Mouse (Mus musculus) ES-Bruce4 (cell line): ENCODE results near the gene Rbak. TPM values are rescaled to one million over a fixed set of nuclear protein-coding genes. Genes with fewer than 3 reads are reported as not detected.

Experiments
- H3K27ac ChIP-seq: 2 replicates; pipeline ENCODE4 v1.5.1; 2012; ENCODE audit warnings: low read length, inconsistent platforms; ENCODE audit not compliant: insufficient read depth
- H3K27me3 ChIP-seq: 2 replicates; pipeline ENCODE4 v1.6.1; 2012; ENCODE audit warnings: mild to moderate bottlenecking, low read length, inconsistent platforms; ENCODE audit not compliant: control insufficient read depth, poor library complexity, insufficient read depth, severe bottlenecking
- H3K36me3 ChIP-seq: 2 replicates; pipeline ENCODE4 v1.6.1; 2012; ENCODE audit warnings: inconsistent platforms, mild to moderate bottlenecking, low read length, moderate library complexity; ENCODE audit not compliant: control insufficient read depth, poor library complexity, insufficient read depth, severe bottlenecking
- H3K4me1 ChIP-seq: one replicate; pipeline ENCODE4 v1.8.1; 2011; ENCODE audit warnings: low read length; ENCODE audit not compliant: control insufficient read depth, insufficient read depth
- H3K4me3 ChIP-seq: 2 replicates; pipeline ENCODE4 v1.5.1; 2011; ENCODE audit warnings: low read depth, mild to moderate bottlenecking, low read length
- H3K9ac ChIP-seq: 2 replicates; pipeline ENCODE4 v1.6.1; 2012; ENCODE audit warnings: low read depth, mild to moderate bottlenecking, inconsistent platforms; ENCODE audit not compliant: poor library complexity, severe bottlenecking
- H3K9me3 ChIP-seq: replicated peaks from 2 replicates; pipeline ENCODE4 v1.6.1; 2012; ENCODE audit warnings: mild to moderate bottlenecking, low read length, inconsistent platforms; ENCODE audit not compliant: control insufficient read depth, poor library complexity, insufficient read depth, severe bottlenecking
- CTCF ChIP-seq: IDR thresholded peaks from one replicate; pipeline ENCODE4 v1.8.1; 2011; ENCODE audit warnings: low read depth, low read length
- EP300 ChIP-seq: IDR thresholded peaks from 2 replicates; pipeline ENCODE4 v1.6.1; 2011; ENCODE audit warnings: low read depth, low read length; ENCODE audit not compliant: insufficient read depth
- POLR2A ChIP-seq: IDR thresholded peaks from one replicate; pipeline ENCODE4 v1.8.1; 2011; ENCODE audit warnings: low read length; ENCODE audit not compliant: insufficient read depth
- polyA plus RNA-seq: library from polyadenylated mRNA; stranded (reverse); fragments of >200 nt; gene quantifications from 2 replicates; pipeline ENCODE4 v1.2.4, GENCODE M21; 2011; ENCODE audit warnings: low read depth; ENCODE audit not compliant: missing spikeins, insufficient read depth, insufficient read length

The Rbak gene
- polyA plus RNA-seq, 1 experiment = 7.9 TPM

- Histone ChIP-seq H3K9ac (peak overlapping the region; percentile 42; the same call in 1 of the 2 replicates), H3K9me3 (peaks cover 23% of the 10 kb centered on the region), H3K27ac (peak overlapping the region; percentile 87), H3K36me3 (no peaks in the 10 kb centered on the region), H3K4me1 (peaks cover 8% of the 10 kb centered on the region), H3K27me3 (no peaks in the 10 kb centered on the region), H3K4me3 (no peak overlapping the region)
- TF ChIP-seq POLR2A (no peak), EP300 (no peak), CTCF (no peak)
Observed at GRCm38 (mm10) chr5:143125601-143126000, 55.0 kb downstream of the Rbak start.

- H3K9me3 ChIP-seq = peaks cover 23% of the 10 kb centered on the region
- H3K4me3 ChIP-seq = no peak overlapping the region
- no peaks in the 10 kb centered on the region for H3K36me3 ChIP-seq
- H3K9ac ChIP-seq = no peak overlapping the region
- no peak for TF ChIP-seq CTCF
- no peak for TF ChIP-seq EP300
- TF ChIP-seq POLR2A = no peak
- H3K27ac ChIP-seq = peak overlapping the region; percentile 87
- no peaks in the 10 kb centered on the region for H3K27me3 ChIP-seq
- H3K4me1 ChIP-seq = peaks cover 10% of the 10 kb centered on the region
Observed at GRCm38 (mm10) chr5:143124805-143125378, 55.7 kb downstream of the Rbak start.

GRCm38 (mm10) chr5:143122673-143123072 lies 57.9 kb downstream of the Rbak start:
- no peak for TF ChIP-seq CTCF
- TF ChIP-seq EP300 = peak; percentile 87
- Histone ChIP-seq H3K36me3 (no peaks in the 10 kb centered on the region), H3K4me3 (no peak overlapping the region), H3K4me1 (peaks cover 10% of the 10 kb centered on the region), H3K9ac (no peak overlapping the region), H3K9me3 (peaks cover 2% of the 10 kb centered on the region; the same call in 1 of the 2 replicates), H3K27ac (peak overlapping the region; percentile 97), H3K27me3 (no peaks in the 10 kb centered on the region)

Other genes with a start within 250 kb of the Rbak start
- 139 and 155 TPM in 2 replicates for gene Fscn1, start 220.4 kb downstream of the Rbak start, polyA plus RNA-seq
- 46.9 and 51.6 TPM in 2 replicates for gene Rnf216, start 67.8 kb downstream of the Rbak start, polyA plus RNA-seq
- 0.42 and 0.52 TPM in 2 replicates for gene Olfr718-ps1, start 33.2 kb downstream of the Rbak start, polyA plus RNA-seq
- gene Spdye4b, start 242 bp upstream of the Rbak start, polyA plus RNA-seq = not detected in 2 replicates
- gene Spdye4a, start 46.1 kb upstream of the Rbak start, polyA plus RNA-seq = not detected in 2 replicates
- gene Zfp12, start 54.4 kb upstream of the Rbak start, polyA plus RNA-seq = 11.4 and 12.4 TPM in 2 replicates
- gene Zfp316, start 89.2 kb upstream of the Rbak start, polyA plus RNA-seq = 2.3 and 2.8 TPM in 2 replicates
- gene Zfp853, start 112.8 kb upstream of the Rbak start, polyA plus RNA-seq = 0.93 and 1.2 TPM in 2 replicates
- 22.3 and 23.8 TPM in 2 replicates for gene E130309D02Rik, start 134.6 kb upstream of the Rbak start, polyA plus RNA-seq
- gene Zdhhc4, start 148.5 kb upstream of the Rbak start, polyA plus RNA-seq = 27.2 and 28.9 TPM in 2 replicates
- 0.38 and 0.57 TPM in 2 replicates for gene Grid2ip, start 176.6 kb upstream of the Rbak start, polyA plus RNA-seq
- gene Kdelr2, start 223.1 kb upstream of the Rbak start, polyA plus RNA-seq = 80.1 and 80.4 TPM in 2 replicates